Mouse (Mus musculus): Measurements from ENCODE around the gene Olfr1437.
"Not testable (repeated sequence)": the region's sequence is repeated elsewhere in the genome, so short reads cannot be mapped to it uniquely, and the experiment has no call there.

Gene Olfr1437

GRCm38 (mm10) chr19:12325001-12325400 lies at the start of gene Olfr1437:
TSS of gene Olfr1437 (minus strand) at chr19:12325101.
- no peak for DNase-seq (ENCODE audit: extremely low spot score, low read depth, low spot score)

GRCm38 (mm10) chr19:12374465-12375025 lies 49.6 kb upstream of the Olfr1437 start:
- DNase-seq (ENCODE audit: extremely low spot score, low read depth, low spot score), result no peak

GRCm38 (mm10) chr19:12373004-12373403 lies 48.1 kb upstream of the Olfr1437 start:
- no peak for DNase-seq (ENCODE audit: extremely low spot score, low read depth, low spot score)

GRCm38 (mm10) chr19:12335810-12336209 lies 10.9 kb upstream of the Olfr1437 start, which contains the start of gene Olfr1438-ps1:
TSS of gene Olfr1438-ps1 (minus strand) at chr19:12335910.
- no peak for DNase-seq (ENCODE audit: extremely low spot score, low read depth, low spot score)

- DNase-seq (ENCODE audit: extremely low spot score, low read depth, low spot score), result not testable (repeated sequence)
Observed at GRCm38 (mm10) chr19:12299030-12299429, 25.9 kb downstream of the Olfr1437 start, which contains the start of gene Olfr1436. TSS of gene Olfr1436 (minus strand) at chr19:12299130.

- DNase-seq (ENCODE audit: extremely low spot score, low read depth, low spot score), result no peak
Observed at GRCm38 (mm10) chr19:12292979-12293378, 31.9 kb downstream of the Olfr1437 start.

GRCm38 (mm10) chr19:12279554-12279953 lies 45.3 kb downstream of the Olfr1437 start, which contains the start of gene Olfr1434:
TSS of gene Olfr1434 (plus strand) at chr19:12279854.
- no peak for DNase-seq (ENCODE audit: extremely low spot score, low read depth, low spot score)

Measured in hindlimb bud, embryonic 11.5 days (tissue).